Mouse (Mus musculus) kidney, postnatal 10 days (tissue): ENCODE measurements at regions not wholly inside any gene's neighbourhood (a gene's known extent, or its start where the extent isn't known, plus 50 kb on each side); places are given as distances from the start of the nearest gene placed in this dataset.

Experiments used
- DNase-seq: peaks from one replicate; pipeline ENCODE4 v3.0.0; 2021; ENCODE audit warnings: mixed read lengths

DNA sequence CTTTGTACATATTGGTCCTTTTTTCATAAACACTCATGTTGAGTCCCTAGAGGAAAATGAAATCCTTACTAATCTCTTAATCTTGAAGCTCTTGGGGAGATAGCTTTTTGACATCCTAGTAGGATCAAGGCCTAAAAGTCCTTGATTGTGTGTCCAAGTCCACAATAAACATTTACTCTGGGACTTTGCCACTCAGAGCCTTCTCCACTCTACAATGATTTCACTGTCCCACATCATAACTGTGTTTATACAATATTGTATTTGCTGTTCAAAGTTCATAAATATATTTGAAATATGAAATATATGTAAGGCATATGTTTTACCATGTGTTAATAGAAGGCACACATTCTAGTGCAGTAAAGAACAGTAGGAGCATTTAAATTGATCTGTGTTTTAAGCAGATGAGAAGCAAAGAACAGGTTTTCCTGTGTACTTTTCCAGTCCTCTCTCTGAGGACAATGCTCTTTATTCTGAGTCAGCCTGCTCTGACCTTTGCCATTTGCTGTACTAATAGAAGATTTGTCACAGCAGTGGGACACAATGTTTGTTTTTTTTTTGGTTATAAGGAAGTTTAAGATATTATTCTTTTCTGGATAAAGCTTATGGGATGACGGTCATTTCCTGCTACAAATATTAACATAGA is 130.7 kb upstream of the Gprin3 start:
- DNase-seq: no peak

DNA sequence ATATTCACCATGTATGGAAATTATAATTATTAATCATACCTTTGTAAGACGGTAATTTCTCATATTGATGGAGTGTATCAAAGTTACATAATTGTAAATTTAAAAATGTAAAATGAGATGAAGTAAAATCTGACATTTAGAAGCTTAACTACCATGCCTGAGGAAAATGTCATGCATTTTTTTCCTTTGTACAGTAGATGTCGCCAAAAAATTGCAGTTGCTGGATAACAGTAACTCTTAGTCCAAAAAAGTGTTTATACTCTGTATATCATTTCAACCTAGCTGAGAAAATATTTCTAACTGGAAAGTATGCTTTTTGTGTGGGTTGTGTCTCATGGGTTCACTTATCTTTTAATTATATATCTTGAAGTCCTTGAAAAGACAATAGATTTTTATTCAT is 110.9 kb upstream of the Gprin3 start:
- DNase-seq: no peak

DNA sequence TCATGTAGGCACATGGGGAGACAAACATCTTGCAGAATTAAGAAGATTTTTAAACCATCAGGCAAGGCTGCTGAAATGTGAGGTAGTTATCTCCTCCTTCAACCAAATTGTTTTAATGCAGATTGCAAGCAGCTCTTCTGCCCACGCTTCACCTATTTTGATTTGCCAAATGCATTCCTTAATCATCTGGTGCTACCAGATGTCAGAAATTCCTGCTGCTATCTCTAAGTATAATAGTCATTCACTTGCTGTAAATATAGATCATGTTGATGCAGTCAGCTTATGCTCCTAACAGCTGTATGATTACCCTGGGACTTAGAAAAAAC is 98.8 kb upstream of the Gprin3 start:
- no peak for DNase-seq

DNA sequence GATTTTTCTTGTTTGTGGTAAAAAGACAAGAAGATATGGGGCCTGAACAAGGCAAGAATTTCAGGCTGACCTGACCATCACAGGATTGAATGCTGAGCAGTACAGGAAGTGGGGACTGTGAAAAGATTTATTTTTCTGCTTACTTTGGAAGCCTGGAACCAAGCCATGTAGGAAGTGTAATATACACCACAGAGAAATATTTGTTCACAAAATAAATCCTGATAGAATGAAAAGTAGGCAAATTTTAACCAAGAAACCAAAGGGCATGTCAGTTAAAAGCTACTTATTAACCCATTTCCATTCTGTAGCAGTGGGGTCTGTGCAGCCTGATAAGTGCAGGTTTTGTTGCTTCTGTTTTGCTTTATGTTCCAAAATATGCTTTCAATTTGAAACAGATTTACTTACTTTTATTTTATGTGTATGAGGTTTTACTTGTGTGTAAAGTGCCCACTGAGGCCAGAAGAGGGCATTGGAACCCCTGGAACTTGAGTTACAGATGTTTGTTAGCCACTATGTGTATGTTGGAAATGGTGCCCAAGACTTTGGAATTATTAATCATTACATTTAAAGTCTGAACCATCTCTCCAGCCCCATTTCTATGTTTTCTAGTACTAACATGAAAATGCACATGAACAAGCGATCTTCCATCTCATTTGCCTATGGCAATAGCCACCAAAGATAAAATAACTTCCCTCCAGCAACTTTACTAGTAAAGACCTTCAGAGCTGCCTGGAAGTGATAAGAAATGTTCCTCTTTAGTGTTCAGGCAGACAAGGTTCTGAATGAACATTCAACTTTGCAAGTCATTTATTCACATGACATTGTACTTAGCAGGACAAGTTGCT is 98.2 kb upstream of the Gprin3 start:
- DNase-seq: no peak

DNA sequence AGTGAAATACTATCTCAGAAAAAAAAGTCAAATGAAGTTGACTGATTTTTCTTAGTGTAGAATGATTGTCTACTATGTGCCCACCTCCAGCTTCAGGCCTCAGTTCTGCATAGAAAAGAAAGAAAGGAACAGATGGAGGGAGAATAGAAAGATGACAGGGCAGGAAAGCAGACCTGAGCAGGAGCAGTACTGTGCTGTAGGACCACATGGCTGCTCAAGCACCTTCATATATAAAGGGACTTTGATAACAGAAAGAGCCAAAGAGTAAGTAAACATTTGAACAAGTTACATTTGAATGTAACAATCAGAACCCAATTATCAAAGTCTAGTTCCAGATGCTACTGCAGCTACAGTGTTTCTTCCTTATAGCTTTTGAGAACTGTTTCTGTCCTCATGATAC is 96.9 kb upstream of the Gprin3 start:
- no peak for DNase-seq

DNA sequence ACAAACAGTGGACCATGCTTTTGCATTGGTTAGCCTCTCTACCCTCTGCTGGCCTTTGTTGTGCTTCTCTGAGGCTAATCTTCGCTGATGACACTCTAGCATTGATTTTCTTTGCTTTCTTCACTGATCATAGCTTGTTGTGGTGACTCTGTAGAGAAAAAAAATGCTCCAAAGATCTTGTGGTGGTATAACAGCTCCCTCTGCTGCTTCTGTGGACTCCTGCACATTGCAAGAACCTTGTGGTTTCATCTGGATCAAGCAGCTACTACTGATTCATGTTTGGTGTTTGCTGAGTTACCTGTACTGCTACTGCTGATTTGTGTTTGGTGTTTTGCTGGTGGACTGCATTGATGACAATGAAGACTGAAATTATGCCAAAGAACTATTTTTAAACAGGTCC is 74.7 kb upstream of the Gprin3 start:
- DNase-seq: peak; percentile 10

DNA sequence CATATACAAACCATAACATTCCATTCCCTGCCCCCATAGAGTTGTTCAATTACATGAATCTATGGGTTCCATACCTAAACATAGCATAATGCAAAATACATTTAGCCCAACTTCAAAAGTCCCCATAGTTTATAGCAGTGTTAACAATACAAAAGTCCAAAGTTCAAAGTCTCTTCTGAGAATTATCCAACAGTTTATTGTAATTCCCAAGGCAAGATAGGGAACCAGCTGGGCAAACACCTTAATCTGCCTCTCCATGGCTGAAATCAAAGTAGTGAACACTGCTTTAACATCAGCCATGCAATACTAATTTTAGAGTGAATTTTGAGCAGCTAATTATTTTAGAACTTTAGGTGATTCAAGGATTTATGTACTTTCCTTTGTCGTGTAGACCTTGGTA is 72.7 kb upstream of the Gprin3 start:
- DNase-seq: no peak

DNA sequence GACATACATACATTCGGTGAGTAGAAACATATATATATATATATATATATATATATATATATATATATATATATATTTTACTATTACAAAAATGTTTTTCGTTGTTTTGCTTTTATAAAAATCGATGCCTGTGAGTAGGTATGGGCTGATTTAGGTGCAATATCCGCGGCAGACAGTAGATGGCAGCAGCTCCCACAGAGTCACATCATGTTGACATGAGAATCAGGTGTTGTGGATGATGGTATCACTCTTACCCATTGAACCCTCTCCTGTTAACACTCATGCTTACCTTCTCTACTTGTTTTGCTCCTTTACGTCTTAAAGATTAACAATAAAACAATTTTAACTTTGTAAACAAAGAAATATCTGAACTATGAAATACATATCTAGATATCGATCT is 72.0 kb upstream of the Gprin3 start:
- DNase-seq: peak; percentile 76

DNA sequence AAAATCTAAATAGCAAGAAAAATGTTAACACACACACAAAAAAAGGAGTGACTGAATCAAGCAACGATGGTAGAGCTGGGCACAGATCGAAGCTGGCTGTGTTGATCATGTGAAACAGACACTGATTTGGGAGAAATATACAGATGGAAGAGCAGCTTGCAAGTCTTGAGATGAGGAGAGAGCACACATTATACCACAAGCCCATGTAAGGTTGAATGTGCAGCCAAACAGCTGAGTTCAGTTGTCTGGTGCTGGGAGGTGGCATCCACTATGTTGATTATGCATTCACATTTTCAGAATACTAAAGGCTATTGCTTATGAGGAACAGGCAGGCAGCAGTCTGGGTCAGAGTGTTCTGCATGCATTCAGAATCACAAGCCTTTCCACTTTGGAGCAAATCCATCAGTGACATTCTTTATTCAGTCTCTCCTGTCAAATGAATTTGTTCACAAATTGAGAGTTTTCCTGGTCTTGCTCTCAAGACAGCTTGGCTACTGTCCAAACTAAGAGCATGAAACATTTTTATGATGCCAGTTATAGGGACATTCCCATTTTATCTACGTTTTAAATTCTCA is 63.0 kb upstream of the Gprin3 start:
- no peak for DNase-seq

DNA sequence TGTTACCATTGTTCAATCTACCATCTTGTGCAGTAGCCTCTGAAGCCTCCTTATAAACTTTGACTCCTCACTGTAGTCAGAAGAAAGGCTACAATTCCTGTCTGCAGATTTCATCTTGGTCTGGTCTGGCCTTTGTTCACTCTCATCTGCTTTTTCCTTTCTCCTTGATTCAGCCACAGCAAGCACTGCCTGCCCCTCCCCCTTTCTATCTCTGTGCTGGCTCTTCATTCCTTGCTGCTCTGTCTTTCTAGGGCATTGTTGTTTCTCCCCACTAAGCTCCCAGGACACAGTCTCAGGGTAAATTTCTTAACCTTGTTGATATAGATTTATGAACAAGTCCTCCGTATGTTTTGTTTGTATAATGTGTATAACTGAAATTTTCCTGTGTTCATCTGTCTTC is 62.3 kb upstream of the Gprin3 start:
- DNase-seq: no peak

DNA sequence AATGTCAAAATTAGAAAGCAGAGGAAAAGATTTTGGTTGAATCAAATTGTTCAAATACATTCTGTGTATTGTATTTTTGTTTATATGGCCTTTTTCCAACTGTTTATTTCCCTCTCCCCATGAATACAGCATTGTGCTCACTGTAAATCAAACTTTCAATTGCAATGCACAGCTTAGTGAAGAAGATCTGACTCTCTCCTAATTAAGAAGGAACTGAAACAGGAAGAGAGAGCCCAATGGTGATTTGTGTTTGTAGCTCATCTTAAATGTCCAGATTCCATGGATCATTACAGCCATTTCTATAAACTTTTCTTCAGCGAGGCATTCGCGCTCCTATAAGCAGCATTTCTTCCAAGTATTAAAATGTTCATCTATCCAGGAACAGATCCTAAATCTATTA is 57.9 kb upstream of the Gprin3 start:
- DNase-seq: no peak

DNA sequence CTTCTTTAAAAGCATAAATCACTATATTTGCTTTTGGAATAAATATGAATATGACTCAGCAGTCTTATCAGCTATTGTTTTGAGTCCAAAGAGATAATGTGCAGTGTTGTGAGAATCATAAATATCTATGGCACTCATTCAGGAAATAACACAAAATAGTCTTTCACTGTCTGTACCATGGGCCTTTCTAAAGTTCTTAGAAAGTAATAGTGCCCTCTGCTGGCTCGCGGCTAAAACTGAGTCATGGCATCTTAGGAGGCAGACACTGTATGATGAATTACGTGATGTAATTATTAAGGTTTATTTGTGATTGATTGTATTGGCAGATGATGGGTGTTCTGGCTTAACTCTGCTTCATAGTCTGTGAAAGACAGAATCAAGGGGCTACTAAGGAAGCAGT is 57.5 kb upstream of the Gprin3 start:
- peak; percentile 60 for DNase-seq
